ENCODE assay signal across 9 mouse cellular contexts in genomic region chr8:45010685-45011084, GRCm38 (mm10). TPM values are rescaled to one million over a fixed set of nuclear protein-coding genes. Genes with fewer than 3 reads are reported as not detected.
DNase-seq lines count a peak whose midpoint lies in the region; ATAC-seq and TF ChIP-seq lines count a peak whose summit lies in the region.
"Had no signal": no experiment of that assay in that cellular context is flagged by ENCODE, and none has a peak within 500 bp of the region (broad histone marks: within the 10 kb centered on the region; RNA-seq: fewer than 3 reads in every experiment).

No protein-coding gene starts in this region.

- no peaks in the 10 kb centered on the region for H3K9me3 ChIP-seq in liver, embryonic 14.5 days (ENCODE audit: control insufficient read depth, low read length)
- H3K9me3 ChIP-seq in liver, embryonic 12.5 days (replicated peaks) = no peaks in the 10 kb centered on the region
- H3K9me3 ChIP-seq in midbrain, embryonic 14.5 days (ENCODE audit: control insufficient read depth, low read length) = no peaks in the 10 kb centered on the region

- TF ChIP-seq CTCF in liver, embryonic 14.5 days (IDR thresholded peaks at IDR 0.05; ENCODE audit: low read depth) = 0 out of 2 replicates have a peak, but pooled peaks have one; percentile 26

- DNase-seq in cerebellum, adult 11 months = peak; percentile 52
- DNase-seq in liver, embryonic 14.5 days (ENCODE audit: low read depth in 3 of 3, low spot score in 3 of 3) = no peak
- DNase-seq in cerebellum, postnatal 25 days = peak; percentile 69 to 80
- DNase-seq in kidney, postnatal 36 days = peak; percentile 50 to 81
- DNase-seq in midbrain, embryonic 14.5 days = peak; percentile 67

- no peaks in the 10 kb centered on the region for H3K4me1 ChIP-seq in liver, embryonic 14.5 days (replicated peaks; ENCODE audit: control insufficient read depth in 2 of 2, insufficient read depth in 2 of 2, low read length in 1 of 2)
- no peaks in the 10 kb centered on the region for H3K4me1 ChIP-seq in liver, embryonic 12.5 days
- no peaks in the 10 kb centered on the region for H3K4me1 ChIP-seq in midbrain, embryonic 14.5 days (ENCODE audit: control insufficient read depth, insufficient read depth, low read length)

- ATAC-seq in cerebellum, adult (ENCODE audit: insufficient number of reproducible peaks, low FRiP score, low TSS enrichment) = no peak
- ATAC-seq in liver, embryonic 14.5 days (ENCODE audit: insufficient read depth) = no peak
- ATAC-seq in liver, embryonic 12.5 days = no peak
- no peak for ATAC-seq in midbrain, embryonic 14.5 days (ENCODE audit: low FRiP score, low TSS enrichment)
- no peak for ATAC-seq in erythroid progenitor cell, adult 5-6 weeks (replicated peaks; ENCODE audit: low FRiP score, poor library complexity, severe bottlenecking)

- no peaks in the 10 kb centered on the region for H3K27me3 ChIP-seq in liver, embryonic 14.5 days (ENCODE audit: control insufficient read depth, insufficient read depth, low read length)
- no peaks in the 10 kb centered on the region for H3K27me3 ChIP-seq in liver, embryonic 12.5 days (replicated peaks)
- no peaks in the 10 kb centered on the region for H3K27me3 ChIP-seq in midbrain, embryonic 14.5 days (ENCODE audit: control insufficient read depth, insufficient read depth, low read length)

- H3K27ac ChIP-seq in liver, embryonic 14.5 days = no peak overlapping the region
- no peak overlapping the region for H3K27ac ChIP-seq in liver, embryonic 12.5 days
- no peak overlapping the region for H3K27ac ChIP-seq in midbrain, embryonic 14.5 days (replicated peaks; ENCODE audit: low read depth, low read length)

- no peak for TF ChIP-seq EP300 in liver, embryonic 14.5 days (IDR thresholded peaks at IDR 0.05; ENCODE audit: low read depth)

- H3K9ac ChIP-seq in liver, embryonic 14.5 days (replicated peaks) = no peak overlapping the region
- no peak overlapping the region for H3K9ac ChIP-seq in liver, embryonic 12.5 days
- H3K9ac ChIP-seq in midbrain, embryonic 14.5 days (replicated peaks; ENCODE audit: low read length) = no peak overlapping the region

- no peak overlapping the region for H3K4me3 ChIP-seq in liver, embryonic 14.5 days (ENCODE audit: insufficient read depth in 1 of 2, low read depth in 2 of 2, low read length in 2 of 2)
- H3K4me3 ChIP-seq in liver, embryonic 12.5 days = no peak overlapping the region
- no peak overlapping the region for H3K4me3 ChIP-seq in midbrain, embryonic 14.5 days (replicated peaks; ENCODE audit: low read depth, low read length)

- no peaks in the 10 kb centered on the region for H3K36me3 ChIP-seq in liver, embryonic 14.5 days (replicated peaks; ENCODE audit: control insufficient read depth, insufficient read depth, low read depth)
- peaks cover 9% of the 10 kb centered on the region for H3K36me3 ChIP-seq in liver, embryonic 12.5 days
- peaks cover 21% of the 10 kb centered on the region for H3K36me3 ChIP-seq in midbrain, embryonic 14.5 days (ENCODE audit: control insufficient read depth, insufficient read depth, low read length)

- WGBS in liver, embryonic 14.5 days (ENCODE audit: insufficient replicate concordance) = 32% methylated on average over 4 of the region's 4 CpGs
- 30% methylated on average over 4 of the region's 4 CpGs for WGBS in liver, embryonic 12.5 days (ENCODE audit: insufficient replicate concordance)
- 30% methylated on average over 4 of the region's 4 CpGs for WGBS in midbrain, embryonic 14.5 days

- H3K4me2 ChIP-seq in liver, embryonic 14.5 days (ENCODE audit: low read depth) = no peak overlapping the region
- H3K4me2 ChIP-seq in liver, embryonic 12.5 days = no peak overlapping the region
- H3K4me2 ChIP-seq in midbrain, embryonic 14.5 days (ENCODE audit: low read length) = no peak overlapping the region

RNA-seq across cellular contexts. Expression of gene Mtnr1a, which starts 58.3 kb away (rescaled TPM):
- polyA plus RNA-seq in liver, embryonic 14.5 days (2012; rRNA removed) = 0.02 TPM in 1 of 2 replicates, not detected in the other
- not detected in 2 replicates for polyA plus RNA-seq in liver, embryonic 14.5 days (2014; fragmentation: Nextera tagmentation; extraction: Ambion mirVana)
- not detected in 2 replicates for polyA plus RNA-seq in liver, embryonic 12.5 days (2016; fragmentation: Nextera tagmentation; extraction: Ambion mirVana)
- 0.17 and 0.36 TPM in 2 replicates for polyA plus RNA-seq in midbrain, embryonic 14.5 days (2014; fragmentation: Nextera tagmentation; extraction: Ambion mirVana)
- not detected in 2 replicates for total RNA-seq in erythroid progenitor cell, adult 5-6 weeks (2015; ENCODE audit: low replicate concordance)
- not detected in 2 replicates for total RNA-seq in erythroid progenitor cell, adult 5-6 weeks (2017; ENCODE audit: low replicate concordance)
- total RNA-seq: heart, postnatal 36 days had no signal

Comparison
In these comparisons a context has a peak if more than half of its experiments do, and no peak if none do; other contexts are left out.
1. DNase-seq: peak in cerebellum, adult 11 months (single experiment), cerebellum, postnatal 25 days (2 of 2), kidney, postnatal 36 days (2 of 2) and midbrain, embryonic 14.5 days (single experiment); none in liver, embryonic 14.5 days (0 of 3).